8 mouse cellular contexts compared by ENCODE assay signal in genomic region chr12:3981350-3982131, GRCm38 (mm10). TPM values are rescaled to one million over a fixed set of nuclear protein-coding genes. Genes with fewer than 3 reads are reported as not detected.
DNase-seq lines count a peak whose midpoint lies in the region; ATAC-seq and TF ChIP-seq lines count a peak whose summit lies in the region.

No protein-coding gene starts in this region.

- H3K27me3 ChIP-seq in heart, embryonic 13.5 days (replicated peaks), result peaks cover 8% of the 10 kb centered on the region; the same call in 1 of the 2 replicates
- no peaks in the 10 kb centered on the region for H3K27me3 ChIP-seq in kidney, postnatal 0 days (ENCODE audit: insufficient read depth, low read length)
- H3K27me3 ChIP-seq in liver, adult 2 months (ENCODE audit: control insufficient read depth, insufficient read depth, low read length), result no peaks in the 10 kb centered on the region; the same call in 1 of the 2 replicates
- H3K27me3 ChIP-seq in stomach, embryonic 14.5 days (ENCODE audit: control insufficient read depth, insufficient read depth, low read length), result no peaks in the 10 kb centered on the region

- peak overlapping the region; percentile 78 for H3K4me2 ChIP-seq in heart, embryonic 13.5 days
- H3K4me2 ChIP-seq in kidney, postnatal 0 days (ENCODE audit: low read length), result peak overlapping the region; percentile 94
- peak overlapping the region; percentile 89 for H3K4me2 ChIP-seq in stomach, embryonic 14.5 days (replicated peaks; ENCODE audit: low read depth, low read length)

- H3K4me1 ChIP-seq in brown adipose tissue, adult 24 weeks (ENCODE audit: control insufficient read depth, insufficient read depth, insufficient read length, low read length), result no peaks in the 10 kb centered on the region
- H3K4me1 ChIP-seq in heart, embryonic 13.5 days, result peaks cover 25% of the 10 kb centered on the region
- H3K4me1 ChIP-seq in kidney, postnatal 0 days (replicated peaks; ENCODE audit: insufficient read depth, low read length), result 0 out of 2 replicates have a peak, but pooled peaks cover 5% of the 10 kb centered on the region
- peaks cover 2% of the 10 kb centered on the region; the same call in 1 of the 2 replicates for H3K4me1 ChIP-seq in liver, adult 2 months (ENCODE audit: control insufficient read depth, insufficient read depth, low read length)
- peaks cover 6% of the 10 kb centered on the region for H3K4me1 ChIP-seq in stomach, embryonic 14.5 days (ENCODE audit: control insufficient read depth, insufficient read depth, low read length)

- peak; percentile 95 for ATAC-seq in CD4-positive, CD25-positive, alpha-beta regulatory T cell, adult 4 months
- peak; percentile 64 for ATAC-seq in heart, embryonic 13.5 days (ENCODE audit: extremely low read depth, insufficient number of reproducible peaks, low FRiP score, low TSS enrichment)
- ATAC-seq in kidney, postnatal 0 days (replicated peaks; ENCODE audit: low FRiP score, low read depth), result peak; percentile 95
- ATAC-seq in monocyte, adult 5-6 weeks (replicated peaks; ENCODE audit: insufficient number of reproducible peaks, low FRiP score, low TSS enrichment, poor library complexity, severe bottlenecking), result peak; percentile 88
- ATAC-seq in stomach, embryonic 14.5 days (ENCODE audit: insufficient number of reproducible peaks, insufficient read depth, low FRiP score, low read depth), result peak; percentile 96

- no peaks in the 10 kb centered on the region for H3K79me2 ChIP-seq in liver, adult 2 months (ENCODE audit: control insufficient read depth, insufficient read depth, low read length)

- peak overlapping the region; percentile 56 for H3K4me3 ChIP-seq in brown adipose tissue, adult 24 weeks (ENCODE audit: insufficient read depth, low read depth, low read length)
- peak overlapping the region; percentile 56 for H3K4me3 ChIP-seq in heart, embryonic 13.5 days
- H3K4me3 ChIP-seq in kidney, postnatal 0 days (replicated peaks; ENCODE audit: low read depth, low read length), result peak overlapping the region; percentile 44
- peak overlapping the region; percentile 59 for H3K4me3 ChIP-seq in liver, adult 2 months (ENCODE audit: insufficient read depth, low read depth, low read length)
- H3K4me3 ChIP-seq in stomach, embryonic 14.5 days (ENCODE audit: low read depth, low read length), result peak overlapping the region; percentile 43

- no peaks in the 10 kb centered on the region for H3K9me3 ChIP-seq in heart, embryonic 13.5 days
- H3K9me3 ChIP-seq in kidney, postnatal 0 days (replicated peaks; ENCODE audit: low read length), result no peaks in the 10 kb centered on the region
- no peaks in the 10 kb centered on the region for H3K9me3 ChIP-seq in stomach, embryonic 14.5 days (ENCODE audit: control insufficient read depth, low read depth, low read length)

- no peak for TF ChIP-seq POLR2A in liver, adult 2 months (IDR thresholded peaks at IDR 0.05; ENCODE audit: extremely low read depth, insufficient read depth, low read length)

- peak overlapping the region; percentile 74 for H3K9ac ChIP-seq in heart, embryonic 13.5 days
- H3K9ac ChIP-seq in kidney, postnatal 0 days (ENCODE audit: low read depth, low read length), result peak overlapping the region; percentile 56
- peak overlapping the region; percentile 52 for H3K9ac ChIP-seq in liver, adult 2 months (ENCODE audit: low read depth, low read length)
- H3K9ac ChIP-seq in stomach, embryonic 14.5 days (replicated peaks; ENCODE audit: low read depth, low read length), result peak overlapping the region; percentile 30; the same call in 1 of the 2 replicates

- WGBS in heart, embryonic 13.5 days, result under 1% methylated on average over 41 of the region's 41 CpGs
- WGBS in kidney, postnatal 0 days, result under 1% methylated on average over 41 of the region's 41 CpGs
- WGBS in liver, adult 2 months, result under 1% methylated on average over 41 of the region's 41 CpGs
- under 1% methylated on average over 41 of the region's 41 CpGs for WGBS in stomach, embryonic 14.5 days

- no peak for TF ChIP-seq CTCF in kidney, postnatal 0 days (IDR thresholded peaks at IDR 0.05; ENCODE audit: low read depth)
- TF ChIP-seq CTCF in liver, adult 2 months (IDR thresholded peaks at IDR 0.05; ENCODE audit: low read depth, low read length), result no peak

- H3K36me3 ChIP-seq in heart, embryonic 13.5 days, result peaks cover 16% of the 10 kb centered on the region
- H3K36me3 ChIP-seq in kidney, postnatal 0 days (ENCODE audit: insufficient read depth, low read length), result no peaks in the 10 kb centered on the region
- no peaks in the 10 kb centered on the region for H3K36me3 ChIP-seq in liver, adult 2 months (ENCODE audit: control insufficient read depth, insufficient read depth, low read length)
- H3K36me3 ChIP-seq in stomach, embryonic 14.5 days (ENCODE audit: control insufficient read depth, insufficient read depth, low read length), result no peaks in the 10 kb centered on the region

- peak; percentile 21 for DNase-seq in fat pad, adult 2 months (ENCODE audit: extremely low read depth, low read depth, low spot score)
- peak; percentile 99 for DNase-seq in kidney, postnatal 0 days (ENCODE audit: low spot score)
- DNase-seq in liver, adult 2 months (ENCODE audit: extremely low read depth, low read depth, low spot score), result peak; percentile 65

- H3K27ac ChIP-seq in brown adipose tissue, adult 24 weeks (replicated peaks; ENCODE audit: low read depth, low read length), result peak overlapping the region; percentile 30; the same call in 1 of the 2 replicates
- peak overlapping the region; percentile 58 for H3K27ac ChIP-seq in heart, embryonic 13.5 days (replicated peaks)
- H3K27ac ChIP-seq in kidney, postnatal 0 days, result peak overlapping the region; percentile 48; the same call in 1 of the 2 replicates
- H3K27ac ChIP-seq in liver, adult 2 months (replicated peaks; ENCODE audit: insufficient read depth, low read depth, low read length), result no peak overlapping the region
- H3K27ac ChIP-seq in stomach, embryonic 14.5 days (ENCODE audit: low read length), result peak overlapping the region; percentile 58; the same call in 1 of the 2 replicates

RNA-seq across cellular contexts. Expression of gene Pomc, which starts 26.8 kb away (rescaled TPM):
- 1 to 10 TPM; 2.8 TPM for polyA plus RNA-seq in CD4-positive, CD25-positive, alpha-beta regulatory T cell, adult 4 months (2017; shearing (Covaris generic))
- polyA plus RNA-seq in brown adipose tissue, adult 24 weeks (2012; ENCODE audit: insufficient read depth, insufficient read length, missing spikeins), result not detected in 2 replicates
- 1.4 and 1.6 TPM in 2 replicates for polyA plus RNA-seq in heart, embryonic 13.5 days (2015; fragmentation: Nextera tagmentation; extraction: Ambion mirVana)
- 2.1 and 2.7 TPM in 2 replicates for polyA plus RNA-seq in kidney, postnatal 0 days (2015; fragmentation: Nextera tagmentation; extraction: Ambion mirVana)
- total RNA-seq in liver, adult 2 months (2014; rRNA removed), result 0.18 TPM in 1 of 2 replicates, not detected in the other
- not detected in 2 replicates for polyA plus RNA-seq in liver, adult 2 months (2012; rRNA removed)
- total RNA-seq in monocyte, adult 5-6 weeks (2017), result not detected in 3 replicates
- polyA plus RNA-seq in stomach, embryonic 14.5 days (2014; fragmentation: Nextera tagmentation; extraction: Ambion mirVana), result 2.6 TPM in 2 replicates

RNA-seq across cellular contexts. Expression of gene Efr3b, which starts 57.2 kb away (rescaled TPM):
- under 1 TPM; 0.11 to 0.61 TPM for polyA plus RNA-seq in CD4-positive, CD25-positive, alpha-beta regulatory T cell, adult 4 months (2017; shearing (Covaris generic))
- 2.3 and 3.3 TPM in 2 replicates for polyA plus RNA-seq in brown adipose tissue, adult 24 weeks (2012; ENCODE audit: insufficient read depth, insufficient read length, missing spikeins)
- polyA plus RNA-seq in heart, embryonic 13.5 days (2015; fragmentation: Nextera tagmentation; extraction: Ambion mirVana), result 5.9 and 6.2 TPM in 2 replicates
- 1.1 and 1.4 TPM in 2 replicates for polyA plus RNA-seq in kidney, postnatal 0 days (2015; fragmentation: Nextera tagmentation; extraction: Ambion mirVana)
- total RNA-seq in liver, adult 2 months (2014; rRNA removed), result 0.09 and 0.27 TPM in 2 replicates
- polyA plus RNA-seq in liver, adult 2 months (2012; rRNA removed), result 0.02 and 0.16 TPM in 2 replicates
- not detected in 3 replicates for total RNA-seq in monocyte, adult 5-6 weeks (2017)
- 3.2 and 3.5 TPM in 2 replicates for polyA plus RNA-seq in stomach, embryonic 14.5 days (2014; fragmentation: Nextera tagmentation; extraction: Ambion mirVana)

Comparison
In these comparisons a context has a peak if more than half of its experiments do, and no peak if none do; other contexts are left out.
1. DNase-seq: peak in every context shown above with its lines; median percentile 99 in kidney, postnatal 0 days; 65 in liver, adult 2 months; 21 in fat pad, adult 2 months.